Mouse (Mus musculus) mature B cell (primary cell): Measurements from ENCODE around the gene Uckl1.

Experiments used
- in situ Hi-C: fragments of 300-500 bp; cut with MboI; formaldehyde crosslinking; loops from 2 replicates; pipeline ENCODE4 v1.14.3; 2019

Uckl1 gene

GRCm38 (mm10) chr2:181584411-181584942 is at the start of gene Uckl1:
TSS of gene Uckl1 (minus strand) at chr2:181584892.
- in situ Hi-C loops, result no loop called here

- in situ Hi-C loops, result no loop called here
Measured at GRCm38 (mm10) chr2:181632624-181633023, 47.9 kb upstream of the Uckl1 start.

- in situ Hi-C loops, result no loop called here
Measured at GRCm38 (mm10) chr2:181628471-181628870, 43.8 kb upstream of the Uckl1 start.

GRCm38 (mm10) chr2:181623401-181623800 is 38.7 kb upstream of the Uckl1 start:
- in situ Hi-C loops, result no loop called here

- in situ Hi-C loops, result no loop called here
Measured at GRCm38 (mm10) chr2:181618761-181619495, 34.2 kb upstream of the Uckl1 start.

- in situ Hi-C loops, result no loop called here
Measured at GRCm38 (mm10) chr2:181602367-181602766, 17.7 kb upstream of the Uckl1 start.

- in situ Hi-C loops, result no loop called here
Measured at GRCm38 (mm10) chr2:181601751-181602145, 17.1 kb upstream of the Uckl1 start.

- in situ Hi-C loops, result no loop called here
Measured at GRCm38 (mm10) chr2:181600828-181601750, 16.4 kb upstream of the Uckl1 start.

- in situ Hi-C loops, result no loop called here
Measured at GRCm38 (mm10) chr2:181600226-181600758, 15.6 kb upstream of the Uckl1 start.

GRCm38 (mm10) chr2:181598454-181599351 is 14.0 kb upstream of the Uckl1 start, which contains the start of gene Samd10:
TSS of gene Samd10 (minus strand) at chr2:181599212.
- in situ Hi-C loops, result no loop called here

- in situ Hi-C loops, result no loop called here
Measured at GRCm38 (mm10) chr2:181597378-181598061, 12.8 kb upstream of the Uckl1 start.

- in situ Hi-C loops, result no loop called here
Measured at GRCm38 (mm10) chr2:181596221-181596960, 11.7 kb upstream of the Uckl1 start.

- in situ Hi-C loops, result no loop called here
Measured at GRCm38 (mm10) chr2:181594946-181595696, 10.4 kb upstream of the Uckl1 start.

GRCm38 (mm10) chr2:181593937-181594336 is 9.2 kb upstream of the Uckl1 start:
- in situ Hi-C loops, result no loop called here

- in situ Hi-C loops, result no loop called here
Measured at GRCm38 (mm10) chr2:181593042-181593421, 8.3 kb upstream of the Uckl1 start.

- in situ Hi-C loops, result no loop called here
Measured at GRCm38 (mm10) chr2:181592231-181593041, 7.7 kb upstream of the Uckl1 start, which contains the start of gene Zfp512b. TSS of gene Zfp512b (minus strand) at chr2:181592803.

GRCm38 (mm10) chr2:181591528-181592085 is 6.9 kb upstream of the Uckl1 start, which contains the start of gene Prpf6:
TSS of gene Prpf6 (plus strand) at chr2:181591868.
- in situ Hi-C loops, result no loop called here

- in situ Hi-C loops, result no loop called here
Measured at GRCm38 (mm10) chr2:181590471-181590870, 5.8 kb upstream of the Uckl1 start.
